Comparison of ENCODE assay signal across 11 mouse cellular contexts in genomic region chr6:32355559-32355958, GRCm38 (mm10).
DNase-seq lines count a peak whose midpoint lies in the region; ATAC-seq and TF ChIP-seq lines count a peak whose summit lies in the region.
"Had no signal": no experiment of that assay in that cellular context is flagged by ENCODE, and none has a peak within 500 bp of the region (broad histone marks: within the 10 kb centered on the region; RNA-seq: fewer than 3 reads in every experiment).

No protein-coding gene starts in this region.

- TF ChIP-seq EP300 in heart, adult 2 months (IDR thresholded peaks at IDR 0.05; ENCODE audit: insufficient read depth, low read depth, low read length): no peak

- no peaks in the 10 kb centered on the region for H3K36me3 ChIP-seq in heart, embryonic 13.5 days
- H3K36me3 ChIP-seq in heart, adult 2 months (ENCODE audit: control insufficient read depth, insufficient read depth, low read length): no peaks in the 10 kb centered on the region

- peaks cover 46% of the 10 kb centered on the region for H3K4me1 ChIP-seq in heart, embryonic 13.5 days
- peaks cover 4% of the 10 kb centered on the region for H3K4me1 ChIP-seq in heart, adult 2 months (ENCODE audit: control insufficient read depth, insufficient read depth, low read length)
- H3K4me1 ChIP-seq in lung, adult 2 months (ENCODE audit: control insufficient read depth, insufficient read depth, low read length): no peaks in the 10 kb centered on the region

- H3K9me3 ChIP-seq in heart, embryonic 13.5 days: no peaks in the 10 kb centered on the region

- peaks cover 3% of the 10 kb centered on the region; the same call in 1 of the 2 replicates for H3K79me2 ChIP-seq in heart, adult 2 months (replicated peaks; ENCODE audit: control insufficient read depth, insufficient read depth, low read length)

- WGBS in heart, embryonic 13.5 days: 74% methylated on average over 4 of the region's 4 CpGs
- 65% methylated on average over 4 of the region's 4 CpGs for WGBS in heart, adult 2 months
- 71% methylated on average over 4 of the region's 4 CpGs for WGBS in lung, adult 2 months

- no peak overlapping the region for H3K4me3 ChIP-seq in heart, embryonic 13.5 days
- H3K4me3 ChIP-seq in heart, adult 2 months: no peak overlapping the region
- H3K4me3 ChIP-seq in lung, adult 2 months (replicated peaks; ENCODE audit: extremely low read depth, low read depth, low read length): no peak overlapping the region

- no peak for TF ChIP-seq CTCF in heart, adult 2 months (IDR thresholded peaks at IDR 0.05)
- no peak for TF ChIP-seq CTCF in lung, adult 2 months (IDR thresholded peaks at IDR 0.05; ENCODE audit: insufficient read depth, low read length)

- no peaks in the 10 kb centered on the region for H3K27me3 ChIP-seq in heart, embryonic 13.5 days (replicated peaks)
- H3K27me3 ChIP-seq in heart, adult 2 months (ENCODE audit: control insufficient read depth, insufficient read depth, low read length): no peaks in the 10 kb centered on the region

- intact Hi-C loops in heart, adult 2 months (cut with DNase I): no loop called here

- no peak overlapping the region for H3K9ac ChIP-seq in heart, embryonic 13.5 days
- no peak overlapping the region for H3K9ac ChIP-seq in heart, adult 2 months (ENCODE audit: low read depth, low read length)

- no peak for ATAC-seq in heart, embryonic 13.5 days (ENCODE audit: extremely low read depth, insufficient number of reproducible peaks, low FRiP score, low TSS enrichment)

- TF ChIP-seq POLR2A in heart, adult 2 months (IDR thresholded peaks at IDR 0.05; ENCODE audit: insufficient read depth, low read depth, low read length): no peak
- TF ChIP-seq POLR2A in lung, adult 2 months (IDR thresholded peaks at IDR 0.05; ENCODE audit: borderline replicate concordance, extremely low read depth, low read depth, low read length): no peak

- no peak for DNase-seq in heart, adult 2 months
- peak; percentile 56 for DNase-seq in lung, postnatal 10 days
- DNase-seq in lung, adult 2 months: no peak
- DNase-seq in cerebellum, adult 9-11 months: peak; percentile 18
- peak; percentile 56 for DNase-seq in kidney, postnatal 14 days
- DNase-seq in urinary bladder, postnatal 25 days (ENCODE audit: low spot score): no peak
- no peak for DNase-seq in urinary bladder, adult 2 months (ENCODE audit: low spot score)
- DNase-seq: thymus, postnatal 36 days had no signal

- no peak overlapping the region for H3K4me2 ChIP-seq in heart, embryonic 13.5 days
- H3K4me2 ChIP-seq: heart, embryonic 11.5 days had no signal

- peak overlapping the region; percentile 61 for H3K27ac ChIP-seq in heart, embryonic 13.5 days (replicated peaks)
- H3K27ac ChIP-seq in heart, adult 2 months: no peak overlapping the region
- H3K27ac ChIP-seq: macrophage had no signal

Comparison
In these comparisons a context has a peak if more than half of its experiments do, and no peak if none do; other contexts are left out.
1. DNase-seq: peak in lung, postnatal 10 days (single experiment), cerebellum, adult 9-11 months (single experiment) and kidney, postnatal 14 days (single experiment); none in heart, adult 2 months (0 of 2), lung, adult 2 months (single experiment), urinary bladder, postnatal 25 days (single experiment) and urinary bladder, adult 2 months (single experiment).